ENCODE assay signal across 9 mouse cellular contexts in the genomic region with DNA sequence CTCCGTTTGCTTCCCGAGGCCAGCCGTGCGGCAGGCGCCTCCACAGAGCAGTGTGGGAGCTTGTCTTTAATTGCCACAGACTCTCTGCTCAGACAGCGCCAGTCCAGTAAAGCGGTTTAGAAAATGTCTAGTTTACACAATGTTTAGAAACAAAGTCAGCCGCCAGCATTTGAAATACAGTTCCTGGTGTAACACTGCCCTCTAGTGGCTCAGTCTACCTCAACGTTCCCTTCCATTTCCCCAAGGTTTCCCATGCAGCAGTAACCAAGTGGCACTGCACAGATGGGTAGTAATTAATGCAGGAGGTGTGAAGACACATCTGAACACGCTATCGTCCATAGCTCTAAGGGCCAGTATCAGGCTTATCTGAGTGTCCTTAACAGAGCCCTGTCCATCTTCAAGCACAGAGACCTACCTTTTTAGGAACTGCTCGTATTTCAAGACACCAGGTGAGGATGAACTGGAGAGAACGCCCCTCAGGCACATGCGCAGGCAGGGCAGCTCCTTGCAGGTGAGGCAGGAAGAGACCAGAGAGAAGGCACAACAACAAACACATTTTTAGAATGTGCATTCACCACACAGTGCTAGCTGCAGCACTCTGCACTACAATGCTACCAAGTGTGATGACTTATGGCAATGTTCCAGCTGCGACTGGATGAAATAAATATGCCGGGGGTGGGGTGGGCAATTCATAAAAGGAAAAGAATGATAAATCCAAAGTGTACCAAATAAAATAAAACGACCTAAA. TPM values are rescaled to one million over a fixed set of nuclear protein-coding genes. Genes with fewer than 3 reads are reported as not detected.
DNase-seq lines count a peak whose midpoint lies in the region; ATAC-seq and TF ChIP-seq lines count a peak whose summit lies in the region.
"Had no signal": no experiment of that assay in that cellular context is flagged by ENCODE, and none has a peak within 500 bp of the region (broad histone marks: within the 10 kb centered on the region; RNA-seq: fewer than 3 reads in every experiment).

No protein-coding gene starts in this region.

- peaks cover 7% of the 10 kb centered on the region for H3K36me3 ChIP-seq in thymus, adult 2 months (ENCODE audit: control insufficient read depth, insufficient read depth, low read length)
- peaks cover 65% of the 10 kb centered on the region for H3K36me3 ChIP-seq in midbrain, embryonic 14.5 days (ENCODE audit: control insufficient read depth, insufficient read depth, low read length)

- no peak overlapping the region for H3K27ac ChIP-seq in thymus, adult 2 months (ENCODE audit: control insufficient read depth, insufficient read depth, low read length)
- H3K27ac ChIP-seq in midbrain, embryonic 14.5 days (replicated peaks; ENCODE audit: low read depth, low read length): no peak overlapping the region
- H3K27ac ChIP-seq: heart, embryonic 13.5 days had no signal

- H3K4me1 ChIP-seq in thymus, adult 2 months (replicated peaks; ENCODE audit: control insufficient read depth, insufficient read depth, low read length): no peaks in the 10 kb centered on the region
- H3K4me1 ChIP-seq in midbrain, embryonic 14.5 days (ENCODE audit: control insufficient read depth, insufficient read depth, low read length): no peaks in the 10 kb centered on the region

- peak; percentile 42 for DNase-seq in thymus, adult 2 months
- DNase-seq in thymus, adult 18-20 months: no peak
- peak; percentile 88 for DNase-seq in brain, adult 2 months (ENCODE audit: low read depth, low spot score)
- peak; percentile 25 for DNase-seq in fibroblast of lung, adult 2 months (ENCODE audit: low read depth)
- DNase-seq in induced T-regulatory cell, adult 2 months (ENCODE audit: low read depth): peak; percentile 66
- peak; percentile 60 to 74 for DNase-seq in left cerebral cortex, postnatal 10 days (ENCODE audit: extremely low spot score in 1 of 2, low spot score in 2 of 2)
- peak; percentile 87 for DNase-seq in midbrain, embryonic 14.5 days
- peak; percentile 37 for DNase-seq in thymus, postnatal 0 days (ENCODE audit: low spot score)

- H3K9ac ChIP-seq in midbrain, embryonic 14.5 days (replicated peaks; ENCODE audit: low read length): no peak overlapping the region
- H3K9ac ChIP-seq: heart, embryonic 13.5 days had no signal

- H3K4me3 ChIP-seq in thymus, adult 2 months (ENCODE audit: control insufficient read depth, insufficient read depth, low read length): no peak overlapping the region
- no peak overlapping the region for H3K4me3 ChIP-seq in midbrain, embryonic 14.5 days (replicated peaks; ENCODE audit: low read depth, low read length)
- H3K4me3 ChIP-seq: heart, embryonic 13.5 days had no signal

- intact Hi-C loops in left cerebral cortex, postnatal 10 days (cut with DNase I): no loop called here

- no peak overlapping the region for H3K4me2 ChIP-seq in midbrain, embryonic 14.5 days (ENCODE audit: low read length)
- H3K4me2 ChIP-seq: heart, embryonic 13.5 days had no signal

- TF ChIP-seq CTCF in thymus, adult 2 months (IDR thresholded peaks at IDR 0.05; ENCODE audit: borderline replicate concordance, control insufficient read depth, extremely low read depth, insufficient read depth, low read length, poor library complexity): no peak

- TF ChIP-seq POLR2A in thymus, adult 2 months (IDR thresholded peaks at IDR 0.05; ENCODE audit: control insufficient read depth, extremely low read depth, insufficient read depth, low read length, poor library complexity): no peak

- 86% methylated on average over 17 of the region's 17 CpGs for WGBS in thymus, adult 2 months
- 73% methylated on average over 17 of the region's 17 CpGs for WGBS in midbrain, embryonic 14.5 days

- ATAC-seq in midbrain, embryonic 14.5 days (ENCODE audit: low FRiP score, low TSS enrichment): peak; percentile 47; the same call in 1 of the 2 replicates

- H3K9me3 ChIP-seq in midbrain, embryonic 14.5 days (ENCODE audit: control insufficient read depth, low read length): no peaks in the 10 kb centered on the region
- H3K9me3 ChIP-seq: heart, embryonic 13.5 days had no signal

- no peaks in the 10 kb centered on the region for H3K27me3 ChIP-seq in thymus, adult 2 months (ENCODE audit: control insufficient read depth, insufficient read depth, low read length)
- H3K27me3 ChIP-seq in midbrain, embryonic 14.5 days (ENCODE audit: control insufficient read depth, insufficient read depth, low read length): no peaks in the 10 kb centered on the region
- H3K27me3 ChIP-seq: heart, embryonic 13.5 days had no signal

RNA-seq across cellular contexts. Expression of a gene that starts 12.2 kb away (rescaled TPM):
- polyA plus RNA-seq in thymus, adult 2 months (2012; rRNA removed): 13.0 and 15.3 TPM in 2 replicates
- total RNA-seq in left cerebral cortex, postnatal 10 days (2021): 10 to 100 TPM in 1 of 2 experiments, 1 to 10 TPM in 1; 9.3 to 11.9 TPM
- polyA plus RNA-seq in midbrain, embryonic 14.5 days (2014; fragmentation: Nextera tagmentation; extraction: Ambion mirVana): 10.2 and 13.5 TPM in 2 replicates
- 15.1 and 16.7 TPM in 2 replicates for polyA plus RNA-seq in thymus, postnatal 0 days (2015; fragmentation: Nextera tagmentation; extraction: Ambion mirVana)

RNA-seq across cellular contexts. Expression of a gene that starts 12.3 kb away (rescaled TPM):
- polyA plus RNA-seq in thymus, adult 2 months (2012; rRNA removed): 26.7 and 31.5 TPM in 2 replicates
- 10 to 100 TPM; 12.4 to 13.2 TPM for total RNA-seq in left cerebral cortex, postnatal 10 days (2021)
- polyA plus RNA-seq in midbrain, embryonic 14.5 days (2014; fragmentation: Nextera tagmentation; extraction: Ambion mirVana): 25.0 and 27.3 TPM in 2 replicates
- polyA plus RNA-seq in thymus, postnatal 0 days (2015; fragmentation: Nextera tagmentation; extraction: Ambion mirVana): 27.0 and 30.3 TPM in 2 replicates

RNA-seq across cellular contexts. Expression of a gene that starts 27.5 kb away (rescaled TPM):
- 0.05 and 0.11 TPM in 2 replicates for polyA plus RNA-seq in thymus, adult 2 months (2012; rRNA removed)
- 10 to 100 TPM; 31.1 to 34.4 TPM for total RNA-seq in left cerebral cortex, postnatal 10 days (2021)
- polyA plus RNA-seq in midbrain, embryonic 14.5 days (2014; fragmentation: Nextera tagmentation; extraction: Ambion mirVana): 4.6 and 9.5 TPM in 2 replicates
- polyA plus RNA-seq in thymus, postnatal 0 days (2015; fragmentation: Nextera tagmentation; extraction: Ambion mirVana): 0.10 TPM in 1 of 2 replicates, not detected in the other

Comparison
In these comparisons a context has a peak if more than half of its experiments do, and no peak if none do; other contexts are left out.
1. DNase-seq: peak in thymus, adult 2 months (single experiment), brain, adult 2 months (single experiment), fibroblast of lung, adult 2 months (single experiment), induced T-regulatory cell, adult 2 months (single experiment), left cerebral cortex, postnatal 10 days (2 of 2), midbrain, embryonic 14.5 days (single experiment) and thymus, postnatal 0 days (single experiment); none in thymus, adult 18-20 months (0 of 2).